Mouse (Mus musculus): ENCODE results near the gene Pdia4.
"Not testable (repeated sequence)": the region's sequence is repeated elsewhere in the genome, so short reads cannot be mapped to it uniquely, and the experiment has no call there.

Pdia4 gene

GRCm38 (mm10) chr6:47811324-47811723 is 1.9 kb downstream of the Pdia4 start:
- DNase-seq (ENCODE audit: low spot score in 2 of 2), result no peak

GRCm38 (mm10) chr6:47810181-47810580 is 3.0 kb downstream of the Pdia4 start:
- no peak for DNase-seq (ENCODE audit: low spot score in 2 of 2)

- DNase-seq (ENCODE audit: low spot score in 2 of 2), result no peak
These were observed 4.2 kb downstream of the Pdia4 start for GRCm38 (mm10) chr6:47809053-47809452.

- DNase-seq (ENCODE audit: low spot score in 2 of 2), result peak in 1 of 2 experiments; percentile 31
These were observed 4.7 kb downstream of the Pdia4 start for GRCm38 (mm10) chr6:47808545-47808944.

- DNase-seq (ENCODE audit: low spot score in 2 of 2), result no peak
These were observed 5.8 kb downstream of the Pdia4 start for GRCm38 (mm10) chr6:47807419-47807818.

GRCm38 (mm10) chr6:47805520-47805919 is 7.7 kb downstream of the Pdia4 start:
- no peak for DNase-seq (ENCODE audit: low spot score in 2 of 2)

- DNase-seq (ENCODE audit: low spot score in 2 of 2), result no peak
These were observed 14.2 kb downstream of the Pdia4 start for GRCm38 (mm10) chr6:47799079-47799478.

GRCm38 (mm10) chr6:47794106-47794830 is 19.0 kb downstream of the Pdia4 start:
- DNase-seq (ENCODE audit: low spot score in 2 of 2), result no peak

GRCm38 (mm10) chr6:47793284-47793683 is 19.9 kb downstream of the Pdia4 start:
- DNase-seq (ENCODE audit: low spot score in 2 of 2), result no peak

GRCm38 (mm10) chr6:47792533-47792932 is 20.7 kb downstream of the Pdia4 start:
- no peak for DNase-seq (ENCODE audit: low spot score in 2 of 2)

- DNase-seq (ENCODE audit: low spot score in 2 of 2), result no peak
These were observed 22.5 kb downstream of the Pdia4 start for GRCm38 (mm10) chr6:47790745-47791144.

- no peak for DNase-seq (ENCODE audit: low spot score in 2 of 2)
These were observed 24.4 kb downstream of the Pdia4 start for GRCm38 (mm10) chr6:47788821-47789220.

GRCm38 (mm10) chr6:47787941-47788736 is 25.1 kb downstream of the Pdia4 start:
- peak; percentile 82 to 90 for DNase-seq (ENCODE audit: low spot score in 2 of 2)

GRCm38 (mm10) chr6:47784707-47785412 is 28.4 kb downstream of the Pdia4 start:
- no peak for DNase-seq (ENCODE audit: low spot score in 2 of 2)

- DNase-seq (ENCODE audit: low spot score in 2 of 2), result peak in 1 of 2 experiments; percentile 54
These were observed 31.9 kb downstream of the Pdia4 start for GRCm38 (mm10) chr6:47781091-47781968.

- DNase-seq (ENCODE audit: low spot score in 2 of 2), result no peak
These were observed 32.6 kb downstream of the Pdia4 start for GRCm38 (mm10) chr6:47780576-47781013.

- DNase-seq (ENCODE audit: low spot score in 2 of 2), result peak in 1 of 2 experiments; percentile 3
These were observed 41.5 kb downstream of the Pdia4 start for GRCm38 (mm10) chr6:47771760-47772159.

GRCm38 (mm10) chr6:47771113-47771512 is 42.1 kb downstream of the Pdia4 start:
- DNase-seq (ENCODE audit: low spot score in 2 of 2), result not testable (repeated sequence)

GRCm38 (mm10) chr6:47769861-47770260 is 43.4 kb downstream of the Pdia4 start:
- not testable (repeated sequence) for DNase-seq (ENCODE audit: low spot score in 2 of 2)

- not testable (repeated sequence) for DNase-seq (ENCODE audit: low spot score in 2 of 2)
These were observed 44.7 kb downstream of the Pdia4 start for GRCm38 (mm10) chr6:47768520-47768919.

GRCm38 (mm10) chr6:47767355-47767754 is 45.9 kb downstream of the Pdia4 start:
- not testable (repeated sequence) for DNase-seq (ENCODE audit: low spot score in 2 of 2)

Data from frontal cortex, postnatal 36 days (tissue).